Mouse (Mus musculus) regulatory T cell (primary cell): ENCODE measurements around the gene Ppp2ca.
"Not testable (repeated sequence)": the region's sequence is repeated elsewhere in the genome, so short reads cannot be mapped to it uniquely, and the experiment has no call there.

Experiments
- in situ Hi-C: fragments of 300-600 bp; cut with MboI, MseI; formaldehyde crosslinking; loops from one replicate; pipeline ENCODE4 v1.15.1; 2025; ENCODE audit warnings: high pct_unique_total_duplicates

Ppp2ca gene

GRCm38 (mm10) chr11:52094568-52094967 lies 3.9 kb upstream of the Ppp2ca start:
- in situ Hi-C loops, result no loop called here

- in situ Hi-C loops, result no loop called here
Observed at GRCm38 (mm10) chr11:52097016-52097415, 1.5 kb upstream of the Ppp2ca start.

- in situ Hi-C loops, result no loop called here
Observed at GRCm38 (mm10) chr11:52097596-52097995, 885 bp upstream of the Ppp2ca start.

- in situ Hi-C loops, result no loop called here
Observed at GRCm38 (mm10) chr11:52099031-52099761, 715 bp downstream of the Ppp2ca start.

GRCm38 (mm10) chr11:52099771-52100219 lies 1.3 kb downstream of the Ppp2ca start:
- in situ Hi-C loops, result no loop called here

GRCm38 (mm10) chr11:52102977-52103376 lies 4.5 kb downstream of the Ppp2ca start:
- in situ Hi-C loops, result no loop called here

DNA sequence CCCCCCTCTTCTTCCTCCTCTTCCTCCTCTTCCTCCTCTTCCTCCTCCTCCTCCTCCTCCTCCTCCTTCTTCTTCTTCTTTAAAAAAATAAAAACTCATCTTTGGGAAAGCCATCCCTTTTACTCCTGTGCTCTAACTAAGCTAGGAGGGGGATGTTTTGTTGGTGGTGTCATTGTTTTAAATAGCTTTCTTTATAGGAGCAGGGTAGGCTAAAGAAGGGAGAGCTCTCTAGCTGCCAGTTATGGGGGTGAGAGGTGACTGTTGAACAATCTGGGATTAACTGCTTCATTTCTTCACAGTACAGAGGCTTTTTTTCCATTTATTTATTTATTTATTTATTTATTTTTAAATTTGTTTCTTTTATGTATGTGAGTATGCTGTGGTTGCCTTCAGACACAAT lies 7.0 kb downstream of the Ppp2ca start:
- in situ Hi-C loops, result no loop called here

DNA sequence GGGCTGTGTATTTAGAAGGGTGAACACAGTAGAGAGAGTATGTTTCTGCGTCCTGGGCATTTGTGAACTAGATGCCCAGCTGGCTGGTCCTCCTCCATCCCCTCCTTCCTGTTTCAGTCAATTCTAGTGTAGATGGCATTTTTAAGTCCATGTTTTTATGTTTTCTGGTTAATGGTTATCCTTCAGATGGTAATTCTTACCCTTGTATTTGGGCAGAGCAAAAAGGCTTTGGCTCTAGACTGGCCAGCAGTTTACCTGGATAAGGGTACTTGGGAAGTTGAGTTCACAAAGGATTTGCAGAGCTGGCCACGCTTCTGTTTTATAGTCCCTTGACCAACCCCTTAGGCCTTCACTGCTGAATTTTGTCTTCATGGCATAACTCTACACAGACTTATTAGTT lies 7.6 kb downstream of the Ppp2ca start:
- in situ Hi-C loops, result no loop called here

DNA sequence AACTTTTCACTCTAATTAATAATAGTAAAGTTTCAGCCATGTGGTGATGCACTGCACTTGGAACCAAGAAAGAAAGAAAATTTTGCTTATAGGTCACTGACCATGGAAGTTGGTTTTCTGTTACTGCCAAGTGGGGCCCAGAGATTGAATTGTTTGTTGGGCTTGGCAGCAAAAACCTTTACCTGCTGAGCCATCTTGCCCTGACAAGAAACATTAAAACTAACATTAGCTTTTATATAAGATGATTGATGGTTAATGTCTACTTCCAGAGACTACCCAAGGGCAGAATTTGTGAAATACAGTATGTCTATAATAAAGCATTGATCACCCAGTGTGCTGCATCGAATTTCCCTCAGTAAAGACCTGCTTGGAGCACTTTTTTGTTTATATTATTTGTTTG lies 8.0 kb downstream of the Ppp2ca start:
- in situ Hi-C loops, result no loop called here

DNA sequence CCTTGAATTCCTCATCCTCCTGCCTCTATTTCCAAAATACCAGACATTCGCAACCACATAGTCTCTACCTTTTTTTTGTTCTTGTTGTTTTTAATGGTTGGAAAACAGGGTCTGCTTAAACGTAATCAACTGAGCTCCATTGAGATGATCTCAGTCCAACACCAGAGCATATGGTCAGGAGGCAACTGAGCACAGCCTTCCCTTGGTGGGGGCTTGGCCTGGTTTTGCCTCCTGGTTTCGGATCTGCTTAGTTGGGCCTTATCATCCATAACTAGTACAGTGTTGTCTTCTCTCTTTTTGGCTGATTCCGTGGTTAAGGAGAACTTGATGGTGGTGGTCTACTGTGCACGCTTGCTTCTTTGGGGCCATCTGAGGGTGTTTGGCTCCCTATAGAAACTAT lies 10.3 kb downstream of the Ppp2ca start:
- in situ Hi-C loops, result no loop called here

DNA sequence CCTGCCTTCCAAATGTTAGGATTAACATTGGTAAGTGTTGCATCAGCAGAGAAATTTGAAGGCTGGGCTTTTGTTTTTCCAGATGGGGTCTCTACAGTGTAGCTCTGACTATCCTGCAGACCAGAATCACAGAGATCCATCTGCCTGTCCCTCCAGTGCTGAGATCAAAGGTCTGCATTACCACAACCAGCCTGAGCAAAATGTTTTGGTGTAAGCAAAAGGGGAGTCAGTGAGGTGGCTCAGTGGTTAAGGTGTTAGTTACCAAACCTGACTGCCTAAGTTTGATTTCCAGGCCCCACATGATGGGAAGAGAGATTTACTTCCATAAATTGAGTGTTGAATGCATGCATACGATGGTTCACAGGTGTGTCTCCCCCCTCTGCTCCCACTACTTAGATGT lies 10.9 kb downstream of the Ppp2ca start:
- in situ Hi-C loops, result no loop called here

DNA sequence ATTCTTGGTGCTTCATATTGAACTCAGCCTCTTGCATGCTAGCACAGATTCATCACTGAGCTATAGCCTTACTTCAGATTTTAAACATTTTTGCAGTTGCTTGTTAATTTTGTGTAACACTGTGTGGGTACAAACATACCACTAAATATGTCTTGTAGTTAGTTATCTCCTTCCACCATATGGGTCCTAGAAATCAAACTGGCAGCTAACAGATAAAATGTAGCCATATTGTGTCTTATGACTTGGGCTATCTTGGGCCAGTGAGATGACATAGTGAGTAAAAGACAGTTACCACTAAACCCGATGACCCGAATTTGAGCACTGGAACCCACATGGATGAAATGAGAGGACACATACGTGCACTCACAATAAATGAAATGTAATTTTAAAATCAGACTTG lies 17.0 kb downstream of the Ppp2ca start:
- in situ Hi-C loops, result no loop called here

DNA sequence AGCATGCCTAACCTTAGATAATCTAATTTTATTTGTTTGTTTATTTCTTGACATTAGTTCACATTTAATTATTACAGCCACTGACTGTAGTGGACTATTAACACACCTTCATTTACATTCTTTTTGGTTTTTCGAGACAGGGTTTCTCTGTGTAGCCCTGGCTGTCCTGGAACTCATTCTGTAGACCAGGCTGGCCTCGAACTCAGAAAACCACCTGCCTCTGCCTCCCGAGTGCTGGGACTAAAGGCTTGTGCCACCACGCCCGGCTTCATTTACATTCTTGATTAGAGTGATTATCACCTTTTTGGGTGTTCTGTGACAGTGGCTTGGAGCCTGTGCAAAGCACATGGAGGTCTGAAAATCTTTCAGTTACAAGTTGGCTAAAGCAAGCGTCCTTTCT lies 17.6 kb downstream of the Ppp2ca start:
- in situ Hi-C loops, result not testable (repeated sequence)

DNA sequence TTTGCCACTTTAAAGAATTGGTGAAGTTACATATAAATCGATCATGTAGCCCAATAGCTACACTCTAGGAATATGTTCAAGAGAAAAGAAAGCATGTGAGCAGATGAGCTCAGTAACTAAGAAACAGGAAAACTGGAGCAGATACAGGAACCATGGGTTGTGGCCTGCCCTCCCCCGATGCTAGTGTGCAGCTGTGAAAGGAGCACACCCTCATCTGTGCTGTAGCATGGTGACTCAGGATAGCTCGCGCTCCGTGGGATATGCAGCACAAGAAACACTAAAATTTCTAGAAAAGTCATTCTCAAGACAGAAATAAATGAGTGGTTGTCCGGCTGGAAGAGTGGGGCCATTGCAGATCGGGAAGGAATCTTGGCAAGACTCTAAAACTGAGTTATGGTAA lies 18.7 kb downstream of the Ppp2ca start:
- in situ Hi-C loops, result no loop called here

DNA sequence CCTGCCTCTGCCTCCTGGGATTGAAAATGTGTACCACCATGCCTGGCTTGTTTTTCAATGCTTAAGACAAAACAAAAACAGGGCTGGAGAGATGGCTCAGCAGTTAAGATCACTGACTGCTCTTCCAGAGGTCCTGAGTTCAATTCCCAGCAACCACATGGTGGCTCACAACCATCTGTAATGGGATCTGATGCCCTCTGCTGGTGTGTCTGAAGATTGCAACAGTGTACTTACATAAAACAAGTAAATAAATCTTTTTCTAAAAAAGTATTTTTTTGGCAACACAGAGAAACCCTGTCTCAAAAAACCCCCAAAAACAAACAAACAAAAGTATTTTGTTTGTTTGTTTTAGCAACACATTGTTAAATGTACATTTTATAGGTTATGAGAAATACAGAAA lies 21.9 kb downstream of the Ppp2ca start:
- in situ Hi-C loops, result not testable (repeated sequence)

- in situ Hi-C loops, result no loop called here
Observed at GRCm38 (mm10) chr11:52122045-52122444, 23.6 kb downstream of the Ppp2ca start.

- in situ Hi-C loops, result no loop called here
Observed at GRCm38 (mm10) chr11:52124468-52124867, 26.0 kb downstream of the Ppp2ca start.

GRCm38 (mm10) chr11:52127169-52127568 lies 28.7 kb downstream of the Ppp2ca start:
- in situ Hi-C loops, result loop anchor here (5.0 kb wide), 1 partner anchor 40 kb away; no protein-coding TSS in a partner anchor

- in situ Hi-C loops, result loop anchor here (5.0 kb wide), 1 partner anchor 40 kb away; no protein-coding TSS in a partner anchor
Observed at GRCm38 (mm10) chr11:52127760-52128159, 29.3 kb downstream of the Ppp2ca start.

DNA sequence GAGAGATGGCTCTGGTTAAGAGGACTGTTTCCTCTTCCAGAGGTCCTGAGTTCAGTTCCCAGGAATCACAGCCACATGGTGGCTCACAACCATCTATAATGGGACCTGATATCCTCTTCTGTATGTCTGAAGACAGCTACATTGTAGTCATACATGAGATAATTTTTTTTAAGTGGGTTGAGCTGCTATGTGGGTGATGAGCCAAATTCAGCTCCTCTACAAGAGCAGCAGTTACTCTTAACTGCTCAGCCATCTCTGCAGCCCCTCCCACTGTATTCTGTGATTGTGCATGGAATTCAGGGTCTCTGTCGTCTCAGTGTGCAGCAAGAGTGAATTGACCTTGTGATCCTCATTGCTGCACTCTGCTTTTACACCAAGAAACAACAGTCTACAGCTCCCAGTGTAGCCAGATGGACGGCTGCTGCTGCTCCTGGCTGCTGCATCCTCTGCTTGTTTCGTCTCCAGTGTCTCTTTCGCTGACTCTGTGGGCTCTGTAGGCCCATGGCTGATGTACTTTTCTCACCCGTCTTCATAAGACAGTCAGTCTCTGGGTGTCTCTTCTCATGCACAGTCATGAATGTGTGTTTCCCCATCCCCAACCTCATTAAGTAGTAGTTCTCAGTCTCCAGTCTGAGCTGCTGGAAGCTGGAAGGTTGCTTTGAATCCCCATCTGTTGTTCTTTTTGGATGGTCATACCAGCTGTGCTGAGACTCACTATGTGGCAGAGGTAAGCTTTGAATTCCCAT lies 30.0 kb downstream of the Ppp2ca start:
- in situ Hi-C loops, result loop anchor here (5.0 kb wide), 1 partner anchor 39 kb away; no protein-coding TSS in a partner anchor

DNA sequence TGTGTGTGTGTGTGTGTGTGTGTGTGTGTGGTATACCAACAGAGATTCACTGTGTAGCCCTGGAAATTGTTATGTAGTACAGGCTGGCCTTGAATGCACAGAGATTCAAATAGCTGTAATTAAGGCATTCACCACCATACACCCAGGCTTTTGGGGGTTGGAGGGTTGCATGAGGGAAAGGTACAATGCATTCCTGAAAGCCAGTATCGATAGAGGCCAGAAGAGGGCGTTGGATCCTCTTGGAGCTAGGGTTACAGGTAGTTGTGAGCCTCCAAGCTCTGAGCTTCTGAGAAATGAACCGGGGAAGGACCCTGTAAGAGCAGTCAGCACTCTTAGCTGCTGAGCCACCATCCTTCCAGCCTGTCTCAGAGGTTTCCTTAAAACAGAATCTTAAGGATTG lies 30.7 kb downstream of the Ppp2ca start:
- in situ Hi-C loops, result loop anchor here (5.0 kb wide), 1 partner anchor 38 kb away; no protein-coding TSS in a partner anchor

DNA sequence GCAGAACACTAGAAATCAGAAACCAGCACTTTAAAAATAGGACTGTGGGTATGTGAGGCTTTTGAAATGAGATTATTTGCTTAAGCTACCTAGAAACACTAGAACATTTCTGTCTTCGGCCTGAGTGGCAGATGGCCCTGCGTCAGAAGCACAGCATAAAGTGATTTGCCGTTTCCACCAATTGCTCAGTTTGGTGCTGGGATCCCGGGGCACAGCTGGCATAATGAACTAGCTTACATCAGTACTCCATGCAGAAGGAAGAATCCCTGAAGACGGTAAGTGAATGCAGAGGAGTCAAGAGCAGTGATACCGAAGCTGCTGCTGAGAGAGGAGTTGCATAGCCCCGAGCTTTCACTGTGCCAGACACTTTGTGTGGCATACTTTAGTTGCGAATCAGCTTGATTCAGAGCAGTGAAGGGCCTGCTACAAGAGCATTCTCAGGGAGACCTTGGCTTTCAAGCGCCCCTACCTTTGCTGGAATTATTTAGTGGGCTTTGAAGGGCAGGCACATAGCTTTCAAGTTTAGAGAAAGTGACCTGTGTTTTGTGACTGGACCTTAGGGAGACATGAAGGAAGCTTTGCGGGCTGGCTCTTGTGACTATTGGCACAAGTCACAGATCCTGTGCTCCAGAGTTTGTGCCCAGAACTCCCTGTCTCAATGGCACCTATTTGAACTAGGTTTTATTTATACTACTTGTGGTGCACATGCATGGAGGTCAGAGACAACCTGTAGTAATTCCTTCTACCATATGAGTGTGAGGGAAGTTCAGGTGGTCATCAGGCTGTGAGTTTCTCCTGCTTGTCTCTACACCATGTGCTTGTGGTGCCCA lies 31.4 kb downstream of the Ppp2ca start:
- in situ Hi-C loops, result loop anchor here (5.0 kb wide), 1 partner anchor 37 kb away; no protein-coding TSS in a partner anchor
